Comparison of ENCODE assay signal across 8 mouse cellular contexts in the genomic region with DNA sequence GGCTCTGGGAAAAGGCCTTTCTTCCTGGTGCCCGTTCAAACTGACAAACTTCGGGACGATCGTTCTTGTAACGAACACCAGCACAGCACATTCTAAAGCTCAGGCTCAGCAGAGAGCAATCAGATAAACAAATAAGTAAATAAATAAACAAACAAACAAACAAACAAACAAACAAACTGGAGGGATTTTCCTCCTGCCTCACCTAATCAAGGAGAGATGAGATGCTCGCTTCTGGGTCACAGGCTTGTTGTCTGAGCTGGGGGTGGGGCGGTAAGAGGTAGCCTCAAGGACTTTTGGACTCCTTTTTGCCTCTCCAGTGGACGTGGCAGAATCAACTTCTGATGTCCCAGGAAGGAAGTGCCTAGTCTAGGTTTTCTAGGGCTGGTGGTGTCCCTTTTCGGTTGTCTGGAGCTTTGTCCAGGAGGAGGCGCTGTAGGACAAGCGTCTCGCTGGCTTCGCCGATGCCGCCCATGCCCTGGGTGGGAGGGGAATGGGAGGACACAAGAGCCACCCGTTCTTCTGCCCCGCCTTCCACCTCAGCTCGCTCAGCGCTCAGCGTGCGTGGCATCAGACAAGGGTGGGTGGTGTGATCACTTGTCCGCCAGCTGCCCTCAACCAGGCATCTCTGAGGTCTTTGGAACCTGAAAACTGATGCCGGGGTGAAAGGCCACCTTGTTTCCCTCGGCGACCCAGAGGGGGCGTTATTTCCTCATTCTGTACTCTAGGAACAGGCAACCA. TPM values are rescaled to one million over a fixed set of nuclear protein-coding genes. Genes with fewer than 3 reads are reported as not detected.
DNase-seq lines count a peak whose midpoint lies in the region; ATAC-seq and TF ChIP-seq lines count a peak whose summit lies in the region.

No protein-coding gene starts in this region.

- peak overlapping the region; percentile 54 for H3K4me2 ChIP-seq in hindbrain, embryonic 12.5 days (replicated peaks)
- peak overlapping the region; percentile 36 for H3K4me2 ChIP-seq in lung, postnatal 0 days (replicated peaks; ENCODE audit: low read depth, low read length)

- WGBS in hindbrain, embryonic 12.5 days: 2% methylated on average over 26 of the region's 26 CpGs
- 4% methylated on average over 22 of the region's 26 CpGs for WGBS in lung, postnatal 0 days

- no peak for TF ChIP-seq EP300 in lung, postnatal 0 days (IDR thresholded peaks at IDR 0.05)

- no peak overlapping the region for H3K9ac ChIP-seq in hindbrain, embryonic 12.5 days
- no peak overlapping the region for H3K9ac ChIP-seq in lung, postnatal 0 days (replicated peaks; ENCODE audit: low read depth)

- H3K27ac ChIP-seq in hindbrain, embryonic 12.5 days: no peak overlapping the region
- H3K27ac ChIP-seq in lung, postnatal 0 days (ENCODE audit: low read length): no peak overlapping the region

- DNase-seq in NIH3T3 (ENCODE audit: low read depth): peak; percentile 98
- peak; percentile 27 for DNase-seq in cerebellum, adult 9-10 months
- peak; percentile 37 to 68 for DNase-seq in frontal cortex, postnatal 14 days (ENCODE audit: low spot score in 2 of 2)
- DNase-seq in layer of hippocampus, adult 9-11 months: peak; percentile 45
- DNase-seq in lung, postnatal 0 days (ENCODE audit: low spot score): peak; percentile 89
- peak; percentile 91 for DNase-seq in retina, postnatal 1 day
- peak; percentile 94 for DNase-seq in urinary bladder, postnatal 25 days (ENCODE audit: low spot score)

- peaks cover 11% of the 10 kb centered on the region for H3K4me1 ChIP-seq in hindbrain, embryonic 12.5 days
- 0 out of 2 replicates have a peak, but pooled peaks cover 6% of the 10 kb centered on the region for H3K4me1 ChIP-seq in lung, postnatal 0 days (ENCODE audit: insufficient read depth, low read depth, low read length)

- TF ChIP-seq CTCF in lung, postnatal 0 days (IDR thresholded peaks at IDR 0.05): peak; percentile 90

- H3K27me3 ChIP-seq in hindbrain, embryonic 12.5 days: peaks cover 98% of the 10 kb centered on the region
- H3K27me3 ChIP-seq in lung, postnatal 0 days (replicated peaks; ENCODE audit: insufficient read depth, low read length): peaks cover 85% of the 10 kb centered on the region

- no peak overlapping the region for H3K4me3 ChIP-seq in hindbrain, embryonic 12.5 days
- no peak overlapping the region for H3K4me3 ChIP-seq in lung, postnatal 0 days (ENCODE audit: low read depth, low read length)

- ATAC-seq in hindbrain, embryonic 12.5 days (ENCODE audit: low FRiP score): peak; percentile 80
- ATAC-seq in lung, postnatal 0 days: peak; percentile 80

- no peaks in the 10 kb centered on the region for H3K36me3 ChIP-seq in hindbrain, embryonic 12.5 days
- H3K36me3 ChIP-seq in lung, postnatal 0 days (ENCODE audit: insufficient read depth, low read length): no peaks in the 10 kb centered on the region

- H3K9me3 ChIP-seq in hindbrain, embryonic 12.5 days (replicated peaks): no peaks in the 10 kb centered on the region
- no peaks in the 10 kb centered on the region for H3K9me3 ChIP-seq in lung, postnatal 0 days (ENCODE audit: low read length)

RNA-seq across cellular contexts. Expression of gene Hoxd4, which starts 3.9 kb away (rescaled TPM):
- 3.6 and 4.6 TPM in 2 replicates for polyA plus RNA-seq in hindbrain, embryonic 12.5 days (2016; fragmentation: Nextera tagmentation; extraction: Ambion mirVana)
- polyA plus RNA-seq in lung, postnatal 0 days (2015; fragmentation: Nextera tagmentation; extraction: Ambion mirVana): not detected in 2 replicates

RNA-seq across cellular contexts. Expression of gene Hoxd3, which starts 3.9 kb away (rescaled TPM):
- 69.6 and 83.5 TPM in 2 replicates for polyA plus RNA-seq in hindbrain, embryonic 12.5 days (2016; fragmentation: Nextera tagmentation; extraction: Ambion mirVana)
- not detected in 2 replicates for polyA plus RNA-seq in lung, postnatal 0 days (2015; fragmentation: Nextera tagmentation; extraction: Ambion mirVana)

RNA-seq across cellular contexts. Expression of gene Gm28230, which starts 10.9 kb away (rescaled TPM):
- polyA plus RNA-seq in hindbrain, embryonic 12.5 days (2016; fragmentation: Nextera tagmentation; extraction: Ambion mirVana): 0.66 and 1.1 TPM in 2 replicates
- not detected in 2 replicates for polyA plus RNA-seq in lung, postnatal 0 days (2015; fragmentation: Nextera tagmentation; extraction: Ambion mirVana)

RNA-seq across cellular contexts. Expression of gene Hoxd8, which starts 11.3 kb away (rescaled TPM):
- 0.14 and 0.46 TPM in 2 replicates for polyA plus RNA-seq in hindbrain, embryonic 12.5 days (2016; fragmentation: Nextera tagmentation; extraction: Ambion mirVana)
- 0.44 and 0.50 TPM in 2 replicates for polyA plus RNA-seq in lung, postnatal 0 days (2015; fragmentation: Nextera tagmentation; extraction: Ambion mirVana)

RNA-seq across cellular contexts. Expression of gene Hoxd9, which starts 18.1 kb away (rescaled TPM):
- 0.10 TPM in 1 of 2 replicates, not detected in the other for polyA plus RNA-seq in hindbrain, embryonic 12.5 days (2016; fragmentation: Nextera tagmentation; extraction: Ambion mirVana)
- 0.33 and 0.38 TPM in 2 replicates for polyA plus RNA-seq in lung, postnatal 0 days (2015; fragmentation: Nextera tagmentation; extraction: Ambion mirVana)

Comparison
In these comparisons a context has a peak if more than half of its experiments do, and no peak if none do; other contexts are left out.
1. DNase-seq: peak in every context shown above with its lines; median percentile 98 in NIH3T3; 94 in urinary bladder, postnatal 25 days; 91 in retina, postnatal 1 day; 89 in lung, postnatal 0 days; 52 in frontal cortex, postnatal 14 days; 45 in layer of hippocampus, adult 9-11 months; 27 in cerebellum, adult 9-10 months.
2. RNA of gene Hoxd3, which starts 3.9 kb away (polyA plus RNA-seq): 69.6 to 83.5 TPM in hindbrain, embryonic 12.5 days; not detected in lung, postnatal 0 days; every median in the first group is over 10 times any median in the second.